Mouse (Mus musculus) midbrain, embryonic 13.5 days (tissue): ENCODE measurements around the gene Zfp113. TPM values are rescaled to one million over a fixed set of nuclear protein-coding genes. Genes with fewer than 3 reads are reported as not detected.

ENCODE experiments used
- microRNA counts: library from miRNA; unstranded; fragments of <30 nt; microRNA quantifications from one replicate; lab custom pipeline; 2016
- microRNA-seq: library from miRNA; unstranded; fragments of <30 nt; microRNA quantifications from one replicate; pipeline ENCODE4, GENCODE M21; 2016
- polyA plus RNA-seq: library from polyadenylated mRNA; unstranded; fragments of >200 nt; fragmentation: Nextera tagmentation; extraction: Ambion mirVana; gene quantifications from 2 replicates; pipeline ENCODE4 v1.2.1, GENCODE M21; 2015

Gene Zfp113
- polyA plus RNA-seq, 1 experiment from 2014 or later = 45.3 TPM

MicroRNA genes within 50 kb of the gene (microRNA counts, 519-probe panel; counts per million panel counts)
- microRNA mmu-miR-106b (lab: Ali Mortazavi, UCI) (5,598 counts per million, percentile 92 among the panel's probes with 10 or more counts), microRNA mmu-miR-25 (lab: Ali Mortazavi, UCI) (6,892 counts per million, percentile 98 among the panel's probes with 10 or more counts), microRNA mmu-miR-93 (lab: Ali Mortazavi, UCI) (5,797 counts per million, percentile 94 among the panel's probes with 10 or more counts)

Small RNAs within 50 kb of the gene (microRNA-seq; reads per million reads assigned to microRNA genes)
- 13,060 reads per million, percentile 97 among the genes with 10 or more reads in this experiment for gene Mir106b
- 627 reads per million, percentile 75 among the genes with 10 or more reads in this experiment for gene Mir25
- 23,105 reads per million, percentile 98 among the genes with 10 or more reads in this experiment for gene Mir93

Other genes with a start within 250 kb of the Zfp113 start
- gene Cyp3a13, start 234.1 kb downstream of the Zfp113 start, polyA plus RNA-seq = 0.06 TPM in 1 of 2 replicates, not detected in the other
- 0.08 and 0.23 TPM in 2 replicates for gene Gjc3, start 192.6 kb downstream of the Zfp113 start, polyA plus RNA-seq
- gene Azgp1, start 174.2 kb downstream of the Zfp113 start, polyA plus RNA-seq = not detected in 2 replicates
- not detected in 2 replicates for gene Smok3a, start 134.5 kb downstream of the Zfp113 start, polyA plus RNA-seq
- not detected in 2 replicates for gene Smok3b, start 134.3 kb downstream of the Zfp113 start, polyA plus RNA-seq
- gene Smok3c, start 102.5 kb downstream of the Zfp113 start, polyA plus RNA-seq = not detected in 2 replicates
- gene Zkscan1, start 70.7 kb downstream of the Zfp113 start, polyA plus RNA-seq = 31.5 and 32.1 TPM in 2 replicates
- gene Zscan21, start 38.8 kb downstream of the Zfp113 start, polyA plus RNA-seq = 128 TPM in 2 replicates
- 316 and 337 TPM in 2 replicates for gene Cops6, start 5.3 kb upstream of the Zfp113 start, polyA plus RNA-seq
- gene Ap4m1, start 16.3 kb upstream of the Zfp113 start, polyA plus RNA-seq = 26.6 and 28.8 TPM in 2 replicates
- 159 and 162 TPM in 2 replicates for gene Mcm7, start 16.7 kb upstream of the Zfp113 start, polyA plus RNA-seq
- gene Taf6, start 31.7 kb upstream of the Zfp113 start, polyA plus RNA-seq = 109 and 111 TPM in 2 replicates
- gene Cnpy4, start 31.7 kb upstream of the Zfp113 start, polyA plus RNA-seq = 39.4 and 40.5 TPM in 2 replicates
- 12.9 and 13.8 TPM in 2 replicates for gene Mblac1, start 38.6 kb upstream of the Zfp113 start, polyA plus RNA-seq
- gene Nxpe5, start 70.2 kb upstream of the Zfp113 start, polyA plus RNA-seq = 0.08 TPM in 1 of 2 replicates, not detected in the other
- gene Lamtor4, start 99.7 kb upstream of the Zfp113 start, polyA plus RNA-seq = 81.2 and 81.9 TPM in 2 replicates
- gene BC037034, start 108.3 kb upstream of the Zfp113 start, polyA plus RNA-seq = 12.2 and 15.8 TPM in 2 replicates
- gene Gal3st4, start 117.1 kb upstream of the Zfp113 start, polyA plus RNA-seq = 2.5 and 3.0 TPM in 2 replicates
- gene Gm43720, start 124.2 kb upstream of the Zfp113 start, polyA plus RNA-seq = 0.10 and 0.19 TPM in 2 replicates
- gene Gpc2, start 124.3 kb upstream of the Zfp113 start, polyA plus RNA-seq = 236 and 248 TPM in 2 replicates
- gene Stag3, start 124.5 kb upstream of the Zfp113 start, polyA plus RNA-seq = 4.8 and 5.4 TPM in 2 replicates
- not detected in 2 replicates for gene Pvrig, start 186.2 kb upstream of the Zfp113 start, polyA plus RNA-seq